Mouse (Mus musculus): ENCODE data around the gene Sap25. TPM values are rescaled to one million over a fixed set of nuclear protein-coding genes. Genes with fewer than 3 reads are reported as not detected.

The Sap25 gene
- polyA plus RNA-seq, 1 experiment from 2014 or later, result 10.4 TPM

DNA sequence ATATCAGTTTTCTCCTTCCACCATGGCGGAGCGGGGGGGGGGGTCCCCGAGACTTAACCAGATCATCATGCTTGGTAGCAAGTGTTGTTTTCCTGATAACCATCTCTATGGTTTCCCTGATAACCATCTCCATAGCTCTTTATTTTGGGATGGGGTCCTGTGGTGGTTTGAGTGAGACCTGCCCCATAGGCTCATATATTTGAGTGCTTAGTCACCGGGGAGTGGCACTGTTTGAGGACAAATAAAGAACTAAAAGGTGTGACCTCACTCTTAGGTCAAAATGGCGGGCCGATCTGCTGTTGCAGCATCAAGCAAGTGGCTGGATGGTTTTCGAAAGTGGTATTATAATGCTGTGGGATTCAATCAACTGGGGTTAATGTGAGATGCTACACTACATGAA, 25.8 kb upstream of the Sap25 start:
- Histone ChIP-seq H3K27ac (ENCODE audit: low read length) (no peak overlapping the region), H3K36me3 (ENCODE audit: control insufficient read depth, insufficient read depth) (no peaks in the 10 kb centered on the region), H3K4me1 (replicated peaks; ENCODE audit: control insufficient read depth, insufficient read depth, low read length) (no peaks in the 10 kb centered on the region), H3K9me3 (ENCODE audit: control insufficient read depth, low read length) (no peaks in the 10 kb centered on the region), H3K27me3 (replicated peaks; ENCODE audit: control insufficient read depth, insufficient read depth, low read length) (no peaks in the 10 kb centered on the region), H3K9ac (replicated peaks; ENCODE audit: low read depth, low read length) (no peak overlapping the region), H3K4me3 (replicated peaks; ENCODE audit: low read length) (no peak overlapping the region), H3K4me2 (ENCODE audit: low read length) (no peak overlapping the region)
- ATAC-seq, result no peak
- 92% methylated on average over 7 of the region's 7 CpGs for WGBS

GRCm38 (mm10) chr5:137623937-137624530, 17.1 kb upstream of the Sap25 start:
- Histone ChIP-seq H3K9me3 (ENCODE audit: control insufficient read depth, low read length) (no peaks in the 10 kb centered on the region), H3K9ac (replicated peaks; ENCODE audit: low read depth, low read length) (no peak overlapping the region), H3K4me2 (ENCODE audit: low read length) (no peak overlapping the region), H3K27ac (ENCODE audit: low read length) (no peak overlapping the region), H3K36me3 (ENCODE audit: control insufficient read depth, insufficient read depth) (no peaks in the 10 kb centered on the region), H3K27me3 (replicated peaks; ENCODE audit: control insufficient read depth, insufficient read depth, low read length) (no peaks in the 10 kb centered on the region), H3K4me1 (replicated peaks; ENCODE audit: control insufficient read depth, insufficient read depth, low read length) (peaks cover 5% of the 10 kb centered on the region), H3K4me3 (replicated peaks; ENCODE audit: low read length) (no peak overlapping the region)
- 86% methylated on average over 11 of the region's 11 CpGs for WGBS
- no peak for ATAC-seq

- ATAC-seq, result no peak
- Histone ChIP-seq H3K9me3 (ENCODE audit: control insufficient read depth, low read length) (no peaks in the 10 kb centered on the region), H3K4me3 (replicated peaks; ENCODE audit: low read length) (peak overlapping the region; percentile 77), H3K4me2 (ENCODE audit: low read length) (peak overlapping the region; percentile 84), H3K9ac (replicated peaks; ENCODE audit: low read depth, low read length) (peak overlapping the region; percentile 79), H3K27me3 (replicated peaks; ENCODE audit: control insufficient read depth, insufficient read depth, low read length) (no peaks in the 10 kb centered on the region), H3K27ac (ENCODE audit: low read length) (peak overlapping the region; percentile 94), H3K36me3 (ENCODE audit: control insufficient read depth, insufficient read depth) (no peaks in the 10 kb centered on the region), H3K4me1 (replicated peaks; ENCODE audit: control insufficient read depth, insufficient read depth, low read length) (peaks cover 26% of the 10 kb centered on the region)
- 1% methylated on average over 9 of the region's 9 CpGs for WGBS
Observed at GRCm38 (mm10) chr5:137627991-137628390, 13.1 kb upstream of the Sap25 start.

- WGBS, result under 1% methylated on average over 45 of the region's 46 CpGs
- Histone ChIP-seq H3K27ac (ENCODE audit: low read length) (peak within 1 kb of the TSS; percentile 94), H3K36me3 (ENCODE audit: control insufficient read depth, insufficient read depth) (no peaks in the 10 kb centered on the region), H3K27me3 (replicated peaks; ENCODE audit: control insufficient read depth, insufficient read depth, low read length) (no peaks in the 10 kb centered on the region), H3K4me2 (ENCODE audit: low read length) (peak within 1 kb of the TSS; percentile 94), H3K9me3 (ENCODE audit: control insufficient read depth, low read length) (no peaks in the 10 kb centered on the region), H3K9ac (replicated peaks; ENCODE audit: low read depth, low read length) (peak within 1 kb of the TSS; percentile 85), H3K4me1 (replicated peaks; ENCODE audit: control insufficient read depth, insufficient read depth, low read length) (peaks cover 26% of the 10 kb centered on the region), H3K4me3 (replicated peaks; ENCODE audit: low read length) (peak within 1 kb of the TSS; percentile 98)
- ATAC-seq, result peak; percentile 98
Observed at GRCm38 (mm10) chr5:137628498-137629305, 12.4 kb upstream of the Sap25 start, which contains the start of the genes Fbxo24, Lrch4 and Gm20605. Gene Fbxo24 (minus strand): TSS chr5:137629002. Gene Lrch4 (plus strand): TSS chr5:137629121. Gene Gm20605 (plus strand): TSS chr5:137629175.

GRCm38 (mm10) chr5:137629306-137629721, 11.8 kb upstream of the Sap25 start:
- ATAC-seq, result peak; percentile 0; the same call in 1 of the 2 replicates
- peak overlapping the region; percentile 94 for H3K4me2 ChIP-seq (ENCODE audit: low read length)
- peaks cover 26% of the 10 kb centered on the region for H3K4me1 ChIP-seq (replicated peaks; ENCODE audit: control insufficient read depth, insufficient read depth, low read length)
- H3K36me3 ChIP-seq (ENCODE audit: control insufficient read depth, insufficient read depth), result no peaks in the 10 kb centered on the region
- H3K27ac ChIP-seq (ENCODE audit: low read length), result peak overlapping the region; percentile 90
- peak overlapping the region; percentile 85 for H3K9ac ChIP-seq (replicated peaks; ENCODE audit: low read depth, low read length)
- WGBS, result 0% methylated on average over 23 of the region's 23 CpGs
- H3K9me3 ChIP-seq (ENCODE audit: control insufficient read depth, low read length), result no peaks in the 10 kb centered on the region
- H3K27me3 ChIP-seq (replicated peaks; ENCODE audit: control insufficient read depth, insufficient read depth, low read length), result no peaks in the 10 kb centered on the region
- H3K4me3 ChIP-seq (replicated peaks; ENCODE audit: low read length), result peak overlapping the region; percentile 98

DNA sequence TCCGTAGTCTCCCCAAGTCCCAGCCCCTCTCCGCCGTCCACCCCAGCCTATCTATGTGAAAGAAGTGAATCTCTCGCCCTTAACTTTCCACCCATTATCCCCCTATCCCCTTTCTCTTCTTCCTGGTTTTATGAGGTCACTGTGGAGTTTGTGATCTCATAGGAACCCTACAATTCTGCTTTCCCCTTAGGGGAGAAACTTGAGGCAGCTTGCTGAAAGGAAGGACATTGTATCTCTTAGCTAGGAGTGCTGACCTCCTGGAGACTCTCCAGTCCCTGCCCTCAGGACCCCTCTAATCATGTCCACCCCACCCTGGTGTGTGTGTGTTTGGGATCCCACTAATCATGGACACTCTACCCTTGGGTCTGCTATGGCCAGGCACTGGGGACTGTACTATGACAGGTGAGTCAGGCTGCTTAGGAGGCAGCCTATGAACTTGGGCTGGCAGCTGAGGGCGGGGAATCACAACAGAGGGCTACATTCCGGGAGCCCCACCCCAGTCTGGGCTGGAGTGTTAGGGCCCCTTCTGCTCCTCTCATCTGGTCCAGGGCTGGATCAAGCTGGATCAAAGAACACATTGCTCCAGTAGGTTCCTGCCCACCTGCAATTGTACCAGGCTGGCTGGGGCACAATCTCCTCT, 11.1 kb upstream of the Sap25 start:
- Histone ChIP-seq H3K4me2 (ENCODE audit: low read length) (peak overlapping the region; percentile 94), H3K4me3 (replicated peaks; ENCODE audit: low read length) (peak overlapping the region; percentile 98), H3K4me1 (replicated peaks; ENCODE audit: control insufficient read depth, insufficient read depth, low read length) (peaks cover 26% of the 10 kb centered on the region), H3K36me3 (ENCODE audit: control insufficient read depth, insufficient read depth) (no peaks in the 10 kb centered on the region), H3K9ac (replicated peaks; ENCODE audit: low read depth, low read length) (peak overlapping the region; percentile 85), H3K27ac (ENCODE audit: low read length) (no peak overlapping the region; the same call in 1 of the 2 replicates), H3K27me3 (replicated peaks; ENCODE audit: control insufficient read depth, insufficient read depth, low read length) (no peaks in the 10 kb centered on the region), H3K9me3 (ENCODE audit: control insufficient read depth, low read length) (no peaks in the 10 kb centered on the region)
- ATAC-seq, result no peak
- 22% methylated on average over 6 of the region's 6 CpGs for WGBS

DNA sequence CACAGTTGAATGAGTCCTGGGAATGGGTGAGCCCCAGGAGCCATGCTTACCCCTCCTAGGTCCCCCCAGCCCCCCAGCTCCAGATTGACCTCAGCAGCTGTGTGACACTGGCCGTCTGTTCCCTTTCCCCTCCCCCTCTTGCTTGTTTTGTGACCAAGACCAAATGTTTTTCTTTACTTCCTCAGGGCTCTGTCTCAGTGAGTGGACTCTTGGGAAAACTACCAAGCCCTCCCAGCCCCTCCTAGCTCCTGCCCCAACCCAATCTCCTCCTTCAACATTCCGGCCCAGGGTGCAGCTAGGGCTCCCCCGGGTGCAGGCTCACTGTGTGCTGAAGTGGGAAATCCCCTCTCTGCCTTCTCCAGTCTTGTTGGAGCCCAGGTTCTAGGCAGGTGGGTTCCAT, 10.5 kb upstream of the Sap25 start:
- Histone ChIP-seq H3K36me3 (ENCODE audit: control insufficient read depth, insufficient read depth) (0 out of 2 replicates have a peak, but pooled peaks cover 2% of the 10 kb centered on the region), H3K9ac (replicated peaks; ENCODE audit: low read depth, low read length) (no peak overlapping the region; the same call in 1 of the 2 replicates), H3K27ac (ENCODE audit: low read length) (no peak overlapping the region), H3K4me3 (replicated peaks; ENCODE audit: low read length) (no peak overlapping the region), H3K4me2 (ENCODE audit: low read length) (peak overlapping the region; percentile 94; the same call in 1 of the 2 replicates), H3K4me1 (replicated peaks; ENCODE audit: control insufficient read depth, insufficient read depth, low read length) (peaks cover 26% of the 10 kb centered on the region), H3K27me3 (replicated peaks; ENCODE audit: control insufficient read depth, insufficient read depth, low read length) (no peaks in the 10 kb centered on the region), H3K9me3 (ENCODE audit: control insufficient read depth, low read length) (no peaks in the 10 kb centered on the region)
- WGBS, result 59% methylated on average over 3 of the region's 3 CpGs
- no peak for ATAC-seq

DNA sequence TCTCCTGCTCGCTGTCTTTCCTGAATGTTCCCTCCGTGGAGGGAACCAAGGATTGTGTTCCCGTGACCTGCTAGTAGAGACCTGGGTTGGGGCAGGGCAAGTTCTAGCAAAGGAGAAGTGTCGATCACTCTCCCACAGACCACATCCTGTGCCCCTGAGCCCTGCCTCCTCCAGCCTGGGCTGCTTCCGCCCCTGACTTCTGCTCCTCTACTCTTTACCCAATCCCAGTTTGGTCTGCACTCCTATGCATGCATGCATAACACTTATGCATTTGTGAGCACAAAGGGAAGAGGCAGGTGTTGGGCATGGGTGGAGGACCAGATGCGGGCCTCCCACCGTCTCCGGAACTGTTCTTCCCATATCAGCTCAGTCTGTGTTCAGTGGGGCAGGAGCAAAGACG, 10.0 kb upstream of the Sap25 start:
- Histone ChIP-seq H3K4me1 (replicated peaks; ENCODE audit: control insufficient read depth, insufficient read depth, low read length) (peaks cover 26% of the 10 kb centered on the region), H3K4me3 (replicated peaks; ENCODE audit: low read length) (no peak overlapping the region), H3K27ac (ENCODE audit: low read length) (no peak overlapping the region), H3K4me2 (ENCODE audit: low read length) (no peak overlapping the region), H3K9ac (replicated peaks; ENCODE audit: low read depth, low read length) (no peak overlapping the region; the same call in 1 of the 2 replicates), H3K9me3 (ENCODE audit: control insufficient read depth, low read length) (no peaks in the 10 kb centered on the region), H3K27me3 (replicated peaks; ENCODE audit: control insufficient read depth, insufficient read depth, low read length) (no peaks in the 10 kb centered on the region), H3K36me3 (ENCODE audit: control insufficient read depth, insufficient read depth) (peaks cover 5% of the 10 kb centered on the region; the same call in 1 of the 2 replicates)
- WGBS, result 78% methylated on average over 9 of the region's 9 CpGs
- no peak for ATAC-seq

GRCm38 (mm10) chr5:137631591-137631990, 9.5 kb upstream of the Sap25 start:
- H3K4me1 ChIP-seq (replicated peaks; ENCODE audit: control insufficient read depth, insufficient read depth, low read length), result peaks cover 26% of the 10 kb centered on the region
- H3K4me2 ChIP-seq (ENCODE audit: low read length), result no peak overlapping the region
- 84% methylated on average over 4 of the region's 4 CpGs for WGBS
- H3K9me3 ChIP-seq (ENCODE audit: control insufficient read depth, low read length), result no peaks in the 10 kb centered on the region
- no peak for ATAC-seq
- no peak overlapping the region for H3K4me3 ChIP-seq (replicated peaks; ENCODE audit: low read length)
- no peaks in the 10 kb centered on the region for H3K27me3 ChIP-seq (replicated peaks; ENCODE audit: control insufficient read depth, insufficient read depth, low read length)
- no peak overlapping the region for H3K9ac ChIP-seq (replicated peaks; ENCODE audit: low read depth, low read length)
- H3K27ac ChIP-seq (ENCODE audit: low read length), result no peak overlapping the region
- H3K36me3 ChIP-seq (ENCODE audit: control insufficient read depth, insufficient read depth), result peaks cover 7% of the 10 kb centered on the region; the same call in 1 of the 2 replicates

All from forebrain, embryonic 16.5 days (tissue).